Mouse (Mus musculus) adrenal gland, adult (tissue): Measurements from ENCODE around the gene Acer3.

Source experiments
- DNase-seq, 2 experiments: peaks; one replicate each; pipeline ENCODE4 v3.0.0; 2022 to 2023; ENCODE audit warnings: low spot score in 1 of 2; ENCODE audit not compliant: inconsistent age in 2 of 2

The Acer3 gene

GRCm38 (mm10) chr7:98333507-98333906 is 12.5 kb upstream of the Acer3 start:
- no peak for DNase-seq

- DNase-seq: no peak
These were observed 11.8 kb upstream of the Acer3 start for GRCm38 (mm10) chr7:98332678-98333397.

GRCm38 (mm10) chr7:98331932-98332331 is 10.9 kb upstream of the Acer3 start:
- DNase-seq: no peak

GRCm38 (mm10) chr7:98330375-98331002 is 9.5 kb upstream of the Acer3 start:
- DNase-seq: no peak

- DNase-seq: no peak
These were observed 8.8 kb upstream of the Acer3 start for GRCm38 (mm10) chr7:98329651-98330374.

- no peak for DNase-seq
These were observed 7.3 kb upstream of the Acer3 start for GRCm38 (mm10) chr7:98328311-98328710.

- DNase-seq: no peak
These were observed 5.0 kb upstream of the Acer3 start for GRCm38 (mm10) chr7:98326051-98326450.

- peak in 1 of 2 experiments; percentile 38 for DNase-seq
These were observed 3.2 kb upstream of the Acer3 start for GRCm38 (mm10) chr7:98324228-98324627.

GRCm38 (mm10) chr7:98323288-98324019 is 2.4 kb upstream of the Acer3 start:
- DNase-seq: peak in 1 of 2 experiments; percentile 47

GRCm38 (mm10) chr7:98322415-98322814 is 1.4 kb upstream of the Acer3 start:
- no peak for DNase-seq

- DNase-seq: no peak
These were observed 927 bp downstream of the Acer3 start for GRCm38 (mm10) chr7:98320006-98320556.

GRCm38 (mm10) chr7:98316568-98316967 is 4.4 kb downstream of the Acer3 start:
- peak; percentile 35 to 75 for DNase-seq

- no peak for DNase-seq
These were observed 5.9 kb downstream of the Acer3 start for GRCm38 (mm10) chr7:98315087-98315486.

GRCm38 (mm10) chr7:98312185-98312920 is 8.7 kb downstream of the Acer3 start:
- DNase-seq: no peak

GRCm38 (mm10) chr7:98310266-98310665 is 10.7 kb downstream of the Acer3 start:
- no peak for DNase-seq

- peak; percentile 96 to 98 for DNase-seq
These were observed 11.6 kb downstream of the Acer3 start for GRCm38 (mm10) chr7:98309219-98310030.

- DNase-seq: no peak
These were observed 12.3 kb downstream of the Acer3 start for GRCm38 (mm10) chr7:98308607-98309218.

- peak in 1 of 2 experiments; percentile 47 for DNase-seq
These were observed 12.9 kb downstream of the Acer3 start for GRCm38 (mm10) chr7:98307921-98308606.
